Mouse (Mus musculus): Measurements from ENCODE around the gene Ranbp2. TPM values are rescaled to one million over a fixed set of nuclear protein-coding genes. Genes with fewer than 3 reads are reported as not detected.
A peak's percentile ranks its signal among the peaks of the same experiment; 100 is the strongest.

Ranbp2 gene
- polyA plus RNA-seq (2017; shearing (Covaris generic)) = 10 to 100 TPM; 20.7 to 23.2 TPM

GRCm38 (mm10) chr10:58446384-58447279, at the start of gene Ranbp2:
Gene Ranbp2, plus strand, starts transcription at chr10:58446920.
- peak; percentile 80 for ATAC-seq

- ATAC-seq = no peak
These were observed 47.8 kb upstream of the Ranbp2 start for GRCm38 (mm10) chr10:58398941-58399340.

DNA sequence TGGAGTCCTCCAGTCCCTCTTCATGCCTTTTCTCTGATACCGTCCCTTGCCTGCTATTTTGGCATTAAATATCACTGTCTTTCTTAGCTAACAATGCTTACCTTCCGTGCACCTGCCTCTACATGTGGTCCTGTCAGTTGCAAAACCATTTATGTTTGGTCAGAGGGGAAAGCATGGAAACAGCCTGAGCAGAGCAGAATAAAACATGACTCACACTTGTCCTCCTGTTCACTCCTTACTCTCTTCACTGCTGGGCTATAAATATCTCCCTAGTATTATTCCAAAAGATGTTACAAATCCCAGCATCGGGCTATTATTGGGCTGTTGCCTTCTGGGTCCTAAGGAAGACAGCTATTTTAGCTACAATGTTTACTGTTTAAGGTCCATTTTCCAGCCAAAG, 44.9 kb upstream of the Ranbp2 start:
- no peak for ATAC-seq

- ATAC-seq = no peak
These were observed 42.1 kb upstream of the Ranbp2 start for GRCm38 (mm10) chr10:58404639-58405038.

DNA sequence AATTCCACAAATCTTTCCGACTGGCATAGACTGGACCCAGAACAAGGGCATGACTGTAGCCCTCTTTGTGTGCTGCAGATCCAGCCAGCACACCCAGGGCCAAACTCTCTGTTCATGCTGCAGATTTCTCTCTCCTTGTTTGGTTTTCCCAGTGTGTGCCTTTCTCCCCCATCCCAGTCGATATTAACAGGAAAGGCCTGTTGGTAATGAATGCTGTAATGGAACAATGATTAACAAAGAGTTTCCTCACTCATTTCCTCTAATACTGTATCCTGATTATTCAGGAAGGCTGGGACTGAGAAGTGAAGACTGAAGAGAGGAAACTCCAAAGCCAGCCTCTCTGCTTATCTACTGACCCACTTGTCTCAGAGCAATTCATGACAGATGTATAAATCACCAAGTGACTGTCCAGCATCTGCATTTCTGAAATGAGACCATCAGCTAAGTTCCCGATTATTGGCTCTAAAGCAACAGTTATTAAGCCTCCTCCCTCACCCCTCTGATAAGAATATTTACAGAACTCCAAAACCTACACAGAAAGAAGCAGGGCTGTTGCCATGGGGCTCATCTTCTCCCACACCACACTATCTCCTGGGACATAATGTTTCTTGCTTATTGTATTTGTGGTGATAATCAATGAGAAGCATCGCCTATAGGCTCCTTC, 41.3 kb upstream of the Ranbp2 start:
- ATAC-seq = no peak

DNA sequence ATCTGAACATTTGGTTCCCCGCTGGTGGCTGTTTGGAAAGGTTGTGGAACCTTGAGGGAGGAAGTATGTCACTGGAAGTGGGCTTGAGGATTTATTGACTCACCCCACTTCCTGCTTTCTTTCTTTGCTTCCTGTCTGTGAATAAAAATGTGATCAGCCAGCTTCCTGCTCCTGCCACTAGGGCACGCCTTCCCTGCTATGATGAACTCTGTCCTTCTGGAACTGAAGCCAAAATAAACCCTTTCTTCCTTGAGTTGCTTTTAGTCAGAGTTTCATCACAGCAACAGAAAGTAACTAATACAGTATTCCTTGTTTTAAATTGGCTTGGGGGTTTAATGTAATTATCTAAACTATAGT, 40.8 kb upstream of the Ranbp2 start:
- ATAC-seq = peak; percentile 87

DNA sequence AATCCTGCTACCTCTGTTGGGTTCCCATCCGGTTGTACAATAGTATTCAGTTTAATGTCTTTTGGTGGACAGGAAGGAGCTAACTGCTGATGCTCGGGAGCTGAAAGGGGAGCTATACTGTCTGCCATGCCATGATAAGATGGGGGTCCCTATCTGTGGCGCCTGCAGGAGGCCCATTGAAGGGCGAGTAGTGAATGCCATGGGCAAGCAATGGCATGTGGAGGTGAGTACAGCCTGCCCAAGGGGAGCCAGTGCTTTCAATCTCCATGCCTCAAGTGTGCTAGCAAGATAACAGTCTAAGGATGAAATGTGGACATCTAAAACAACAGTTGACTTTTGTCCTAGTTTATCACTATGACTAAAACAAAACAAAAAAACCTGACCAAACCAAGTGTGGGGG, 34.4 kb upstream of the Ranbp2 start:
- no peak for ATAC-seq

GRCm38 (mm10) chr10:58412852-58413251, 33.9 kb upstream of the Ranbp2 start:
- ATAC-seq = no peak

- ATAC-seq = no peak
These were observed 30.0 kb upstream of the Ranbp2 start for GRCm38 (mm10) chr10:58416702-58417101.

DNA sequence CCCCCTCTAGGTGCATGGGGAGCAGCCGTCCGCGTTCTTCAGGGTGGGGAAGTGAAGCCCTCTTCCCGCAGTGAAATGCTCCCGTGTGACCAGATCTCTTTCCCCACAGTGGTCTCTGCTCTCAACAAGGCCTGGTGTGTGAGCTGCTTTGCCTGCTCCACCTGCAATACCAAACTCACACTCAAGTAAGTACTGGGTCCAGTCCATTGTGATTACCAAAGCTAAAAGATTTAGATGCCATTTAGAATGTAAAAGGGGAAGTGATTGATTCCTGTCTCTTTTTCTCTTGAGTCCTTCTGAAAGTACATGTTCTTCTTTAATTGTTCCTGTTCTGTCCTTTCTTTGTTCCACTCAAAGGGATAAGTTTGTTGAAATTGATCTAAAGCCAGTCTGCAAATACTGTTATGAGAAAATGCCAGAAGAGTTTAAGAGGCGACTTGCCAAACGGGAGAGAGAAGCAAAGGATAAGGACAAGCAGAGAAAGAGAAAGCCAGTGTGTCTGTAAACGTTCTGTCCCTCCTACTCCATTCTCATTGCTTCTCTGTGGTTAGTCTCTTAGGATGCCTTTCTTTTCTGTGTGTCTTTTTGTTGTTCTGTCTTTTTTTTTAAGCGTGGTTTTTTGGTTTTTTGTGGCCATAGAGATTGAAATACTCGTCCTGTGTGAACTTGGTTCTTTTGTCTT, 28.3 kb upstream of the Ranbp2 start:
- ATAC-seq = no peak

DNA sequence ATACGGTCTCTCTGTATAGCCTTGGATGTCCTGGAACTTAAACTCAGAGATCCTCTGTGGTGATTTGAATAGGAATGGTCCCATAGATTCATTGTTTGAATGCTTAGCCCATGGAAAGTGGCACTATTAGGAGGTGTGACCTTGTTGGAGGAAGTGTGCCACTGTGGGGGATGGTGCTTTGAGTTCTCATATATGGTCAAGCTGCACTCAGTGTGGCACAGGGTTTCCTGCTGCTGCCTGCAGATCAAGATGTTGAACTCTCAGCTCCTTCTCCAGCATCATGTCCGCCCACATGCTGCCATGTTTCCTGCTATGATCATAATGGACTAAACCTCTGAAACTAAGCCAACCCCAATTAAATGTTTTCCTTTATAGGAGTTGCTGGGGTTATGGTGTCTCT, 18.8 kb upstream of the Ranbp2 start:
- no peak for ATAC-seq

DNA sequence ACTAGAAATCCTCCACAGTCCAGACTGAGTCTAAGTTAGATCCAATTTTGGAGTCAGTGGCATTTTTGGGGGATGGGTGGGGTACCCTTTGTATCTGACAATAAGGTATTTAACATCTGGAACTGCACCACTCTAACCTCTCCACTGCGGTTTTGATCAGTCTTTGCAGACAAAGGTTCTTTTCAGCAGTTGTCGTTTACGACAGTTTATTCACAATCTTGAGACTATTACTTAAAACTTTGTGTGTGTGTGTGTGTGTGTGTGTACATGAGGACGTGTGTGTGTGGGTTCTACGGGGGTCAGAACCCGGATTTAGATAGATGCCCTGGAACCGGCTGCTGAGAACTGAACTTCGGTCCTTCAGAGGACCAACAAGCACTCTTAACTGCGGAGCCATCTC, 870 bp upstream of the Ranbp2 start:
- no peak for ATAC-seq

DNA sequence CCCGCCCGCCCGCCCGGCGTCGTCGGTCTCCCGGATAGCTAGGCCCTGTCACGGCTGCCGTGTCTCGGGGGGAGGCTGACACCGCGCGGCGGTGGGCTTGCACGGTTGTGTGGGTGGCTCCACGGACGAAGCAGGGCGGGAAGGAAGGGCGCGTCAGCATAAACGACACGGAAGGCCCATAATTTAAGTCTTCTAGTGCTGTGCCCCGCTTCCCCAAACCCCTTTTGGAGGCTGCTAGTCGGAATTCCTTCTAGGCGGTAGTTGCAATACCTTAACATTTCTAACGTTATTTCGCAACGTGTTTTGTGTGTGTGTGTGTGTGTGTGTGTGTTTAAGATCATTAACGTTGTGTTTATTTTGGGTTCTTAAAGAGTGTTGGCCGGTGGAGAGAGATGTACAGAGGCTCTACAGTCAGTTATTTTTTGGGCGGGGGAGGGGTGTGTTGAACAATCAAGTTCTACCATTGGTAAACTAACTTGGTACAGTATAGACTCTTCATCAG, 611 bp downstream of the Ranbp2 start:
- ATAC-seq = peak; percentile 10

- ATAC-seq = no peak
These were observed 4.9 kb downstream of the Ranbp2 start for GRCm38 (mm10) chr10:58451575-58451974.

DNA sequence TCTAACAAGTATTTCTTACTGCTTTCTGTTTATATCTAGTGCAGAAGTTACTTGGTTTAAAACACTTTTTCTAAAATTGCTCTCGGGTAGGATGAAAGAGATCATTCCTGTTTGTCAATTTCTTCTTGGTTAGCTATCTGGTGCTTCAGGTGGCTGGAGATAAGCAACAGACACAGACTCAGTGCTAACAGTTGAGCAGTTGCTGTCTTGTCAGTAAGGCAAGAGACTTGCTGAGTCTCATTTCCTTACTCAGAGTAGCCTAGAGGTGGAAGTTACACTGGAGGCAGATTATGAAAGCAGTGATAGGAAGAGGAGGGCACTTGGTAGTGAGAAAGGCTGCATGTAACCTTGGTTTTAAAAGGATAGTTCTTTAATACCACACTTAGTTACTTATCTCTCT, 5.5 kb downstream of the Ranbp2 start:
- no peak for ATAC-seq

- ATAC-seq = no peak
These were observed 13.2 kb downstream of the Ranbp2 start for GRCm38 (mm10) chr10:58459896-58460295.

DNA sequence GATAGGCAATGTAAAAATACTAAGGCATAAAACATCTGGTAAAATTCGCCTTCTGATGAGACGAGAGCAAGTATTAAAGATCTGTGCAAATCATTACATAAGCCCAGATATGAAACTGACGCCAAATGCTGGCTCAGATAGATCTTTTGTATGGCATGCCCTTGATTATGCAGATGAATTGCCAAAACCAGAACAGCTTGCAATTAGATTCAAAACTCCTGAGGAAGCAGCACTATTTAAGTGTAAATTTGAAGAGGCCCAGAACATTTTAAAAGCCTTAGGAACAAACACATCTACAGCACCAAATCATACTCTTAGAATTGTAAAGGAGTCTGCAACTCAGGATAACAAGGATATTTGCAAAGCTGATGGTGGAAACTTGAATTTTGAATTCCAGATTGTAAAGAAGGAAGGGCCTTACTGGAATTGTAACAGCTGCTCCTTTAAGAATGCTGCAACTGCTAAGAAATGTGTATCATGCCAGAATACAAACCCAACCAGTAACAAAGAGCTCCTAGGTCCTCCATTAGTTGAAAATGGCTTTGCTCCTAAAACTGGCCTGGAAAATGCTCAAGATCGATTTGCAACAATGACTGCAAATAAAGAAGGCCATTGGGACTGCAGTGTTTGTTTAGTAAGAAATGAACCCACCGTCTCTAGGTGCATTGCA, 30.5 kb downstream of the Ranbp2 start:
- no peak for ATAC-seq

GRCm38 (mm10) chr10:58478071-58478578, 31.4 kb downstream of the Ranbp2 start:
- no peak for ATAC-seq

- ATAC-seq = peak; percentile 72
These were observed 33.3 kb downstream of the Ranbp2 start for GRCm38 (mm10) chr10:58479954-58480490.

DNA sequence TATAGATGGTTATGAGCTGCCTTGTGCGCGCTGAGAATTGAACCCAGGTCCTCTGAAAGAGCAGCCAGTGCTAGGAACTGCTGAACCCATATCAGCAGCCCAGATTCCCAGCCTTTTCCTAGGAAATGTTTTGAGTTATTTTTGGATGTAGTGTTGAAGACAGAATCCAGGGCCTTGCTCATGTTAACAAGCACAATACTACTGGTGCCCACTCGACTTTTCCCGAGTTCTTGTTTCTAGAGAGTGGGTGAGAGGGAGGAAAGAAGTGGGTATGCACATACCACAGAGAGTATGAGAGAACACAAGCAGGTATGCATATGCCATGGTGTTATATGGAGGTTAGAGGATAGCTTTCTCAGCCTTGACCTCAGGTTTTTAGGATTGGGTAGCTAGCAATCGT, 44.3 kb downstream of the Ranbp2 start:
- ATAC-seq = no peak

GRCm38 (mm10) chr10:58495637-58496036, 48.9 kb downstream of the Ranbp2 start:
- no peak for ATAC-seq

DNA sequence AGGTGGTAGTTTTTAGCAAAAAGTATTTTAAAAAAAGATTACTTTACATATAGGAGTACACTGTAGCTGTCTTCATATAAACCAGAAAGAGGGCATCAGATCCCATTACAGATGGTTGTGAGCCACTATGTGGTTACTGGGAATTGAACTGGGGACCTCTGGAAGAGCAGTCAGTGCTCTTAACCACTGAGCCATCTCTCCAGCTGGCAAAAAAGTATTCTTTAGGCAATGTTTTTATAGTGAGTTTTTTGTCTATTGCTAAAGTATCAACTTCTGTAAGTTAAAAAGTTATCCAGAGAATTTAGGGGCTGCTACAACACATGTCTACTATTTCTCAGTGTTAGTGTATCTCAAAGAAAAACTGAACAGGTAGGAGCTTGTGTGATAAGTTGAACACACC, 50.0 kb downstream of the Ranbp2 start:
- no peak for ATAC-seq

Data from activated CD4-positive, CD25-positive, alpha-beta regulatory T cell, adult 4 months (primary cell).